Mouse (Mus musculus): ENCODE results near the gene Rab7.

Rab7 gene

DNA sequence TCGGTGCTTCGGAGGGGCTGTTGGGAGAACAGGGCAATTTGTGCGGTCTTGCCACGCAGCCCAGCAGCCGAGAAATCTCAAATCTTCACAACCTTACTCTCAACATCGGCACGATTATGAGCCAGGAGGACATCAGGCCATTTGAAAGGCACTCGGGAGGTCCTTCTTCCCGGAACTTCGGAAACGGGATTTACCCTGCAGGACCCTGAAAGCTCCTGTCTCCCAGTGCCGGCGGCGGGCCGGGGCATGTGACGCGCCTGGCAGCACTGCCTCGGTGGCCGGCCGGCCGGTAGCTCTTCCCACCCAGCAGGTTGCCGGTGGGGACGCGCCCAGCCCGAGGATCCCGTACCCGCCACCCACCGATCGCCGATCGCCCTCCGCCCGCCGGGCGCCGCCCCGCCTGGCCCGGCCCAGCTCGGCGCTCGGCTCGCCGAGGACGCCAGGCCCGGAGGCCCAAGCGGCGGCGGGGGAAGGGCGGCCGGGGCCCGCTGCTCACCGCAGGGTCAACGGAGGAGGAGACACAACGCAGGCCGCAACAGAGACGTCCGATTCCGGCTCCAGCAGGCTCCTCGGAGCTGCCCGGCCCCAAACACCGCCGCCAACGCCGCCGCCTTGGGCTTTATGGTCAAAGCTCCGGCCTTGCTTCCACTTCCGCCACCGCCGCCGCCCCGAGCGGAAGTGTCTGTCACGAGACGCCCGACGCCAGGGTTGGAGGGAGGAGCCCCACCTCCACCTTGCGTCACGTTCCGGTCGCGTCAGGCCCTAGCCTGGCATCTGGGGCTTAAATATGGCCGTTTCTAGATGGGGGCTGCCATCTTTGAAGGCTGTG is at the start of gene Rab7:
Gene Rab7 (minus strand): TSS at position 694 of the 829 bp plus-strand sequence.
- DNase-seq (ENCODE audit: low spot score): peak; percentile 98

- no peak for DNase-seq (ENCODE audit: low spot score)
Measured at GRCm38 (mm10) chr6:88088971-88089370, 43.9 kb upstream of the Rab7 start.

GRCm38 (mm10) chr6:88084278-88085151 is 39.4 kb upstream of the Rab7 start, which contains the start of gene Rpn1:
TSS of gene Rpn1 (plus strand) at chr6:88084482.
- DNase-seq (ENCODE audit: low spot score): peak; percentile 98

- DNase-seq (ENCODE audit: low spot score): no peak
Measured at GRCm38 (mm10) chr6:88083672-88084071, 38.6 kb upstream of the Rab7 start.

DNA sequence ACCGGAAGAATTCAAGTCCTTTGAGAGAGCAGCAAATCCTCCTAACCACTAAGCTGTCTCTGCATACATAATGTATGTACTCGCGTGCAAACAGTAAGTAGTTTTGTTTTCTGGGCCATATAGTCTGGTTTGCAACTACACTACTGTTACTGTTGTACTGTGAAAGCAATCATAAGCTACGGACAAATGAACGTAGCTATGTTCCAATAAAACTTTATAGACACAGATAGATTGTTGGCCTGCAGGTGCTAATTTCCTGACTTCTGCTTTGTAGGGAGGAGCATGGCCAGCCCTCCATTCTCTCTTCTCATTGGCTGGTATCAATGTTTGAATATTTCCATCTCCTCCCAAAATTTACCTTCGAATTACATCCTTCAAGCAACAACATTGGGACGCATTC is 38.0 kb upstream of the Rab7 start:
- DNase-seq (ENCODE audit: low spot score): no peak

DNA sequence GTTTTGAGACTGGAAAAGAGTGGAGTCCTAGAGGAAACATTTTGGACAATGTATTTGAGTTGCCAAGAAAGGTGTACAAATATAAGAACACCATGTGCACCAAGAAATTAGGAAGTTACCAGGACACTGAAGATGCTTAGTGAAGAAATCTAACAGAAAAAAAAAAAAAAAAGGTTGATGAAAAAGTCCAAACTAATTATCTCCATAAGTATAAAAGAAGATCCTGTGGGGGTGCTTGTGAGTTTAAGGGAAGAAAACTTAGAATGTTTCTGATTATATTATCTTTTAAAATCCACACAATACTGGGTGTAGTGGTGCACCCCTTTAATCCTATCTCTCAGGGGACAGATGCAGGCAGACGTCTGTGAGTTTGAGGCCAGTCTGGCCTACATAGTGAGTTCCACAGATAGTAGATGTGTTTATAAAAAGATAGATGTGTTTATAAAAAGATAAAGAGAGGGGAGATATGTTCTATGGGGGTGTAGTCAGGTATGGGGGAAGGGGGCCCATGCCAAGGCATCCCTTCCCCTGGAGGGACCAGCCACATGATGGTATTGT is 31.0 kb upstream of the Rab7 start:
- no peak for DNase-seq (ENCODE audit: low spot score)

GRCm38 (mm10) chr6:88074752-88075554 is 29.9 kb upstream of the Rab7 start:
- DNase-seq (ENCODE audit: low spot score): peak; percentile 97

- DNase-seq (ENCODE audit: low spot score): no peak
Measured at GRCm38 (mm10) chr6:88071216-88071615, 26.1 kb upstream of the Rab7 start.

- no peak for DNase-seq (ENCODE audit: low spot score)
Measured at GRCm38 (mm10) chr6:88070468-88070867, 25.4 kb upstream of the Rab7 start.

DNA sequence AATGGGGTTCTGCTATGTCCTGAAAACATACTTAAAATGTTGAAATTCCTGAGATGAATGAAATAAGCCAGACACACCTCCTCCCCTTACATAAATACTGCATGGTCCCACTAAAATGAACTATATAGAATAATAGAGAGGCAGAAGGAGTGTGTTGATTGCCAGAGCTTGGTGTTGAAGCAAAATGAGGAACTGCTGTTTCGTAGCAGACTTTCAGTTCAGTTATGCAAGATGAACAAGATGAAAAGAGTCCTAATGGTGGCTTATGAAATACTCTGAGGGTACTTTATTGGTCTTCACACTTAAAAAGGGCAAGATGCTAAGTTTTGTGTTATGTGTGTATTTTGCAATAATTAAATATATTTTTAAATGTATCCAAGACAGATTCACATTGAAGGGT is 23.7 kb upstream of the Rab7 start:
- DNase-seq (ENCODE audit: low spot score): peak; percentile 28

DNA sequence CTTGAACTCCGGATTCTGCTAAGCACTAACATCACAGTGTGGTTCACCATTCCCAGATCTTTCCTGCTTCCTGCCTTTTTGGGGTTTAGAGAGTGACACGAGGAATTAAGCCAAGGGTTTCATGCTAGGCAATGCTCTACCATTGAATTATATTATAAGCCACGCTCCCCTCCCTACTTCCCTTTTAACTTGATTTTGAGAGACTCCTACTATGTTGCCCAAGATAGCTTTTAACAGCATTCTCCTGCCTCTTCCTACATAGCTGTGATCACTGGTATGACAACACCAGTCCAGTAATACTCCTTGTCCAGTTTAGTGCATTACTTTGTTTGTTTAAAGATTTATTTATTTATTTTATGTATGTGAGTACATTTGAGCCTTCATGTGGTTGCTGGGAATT is 22.7 kb upstream of the Rab7 start:
- no peak for DNase-seq (ENCODE audit: low spot score)

DNA sequence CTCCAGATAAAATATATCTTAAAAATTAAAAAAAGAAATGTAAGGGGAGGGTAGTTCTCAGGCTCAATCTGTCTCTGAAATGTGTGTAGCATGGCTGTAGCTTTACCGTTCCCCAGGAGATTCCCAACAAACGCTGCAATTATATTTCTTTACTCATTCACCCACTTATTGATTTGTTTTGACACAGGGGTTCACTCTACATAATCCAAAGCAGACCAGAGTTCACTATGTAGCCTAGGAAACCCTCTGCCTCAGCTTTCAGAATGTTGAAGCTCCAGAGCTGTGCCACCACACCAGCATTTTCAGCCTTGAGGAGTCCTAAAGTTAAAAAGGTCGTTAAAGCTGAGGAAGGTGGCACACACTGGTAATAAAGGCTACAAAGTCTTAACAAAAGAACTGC is 20.9 kb upstream of the Rab7 start:
- DNase-seq (ENCODE audit: low spot score): no peak

DNA sequence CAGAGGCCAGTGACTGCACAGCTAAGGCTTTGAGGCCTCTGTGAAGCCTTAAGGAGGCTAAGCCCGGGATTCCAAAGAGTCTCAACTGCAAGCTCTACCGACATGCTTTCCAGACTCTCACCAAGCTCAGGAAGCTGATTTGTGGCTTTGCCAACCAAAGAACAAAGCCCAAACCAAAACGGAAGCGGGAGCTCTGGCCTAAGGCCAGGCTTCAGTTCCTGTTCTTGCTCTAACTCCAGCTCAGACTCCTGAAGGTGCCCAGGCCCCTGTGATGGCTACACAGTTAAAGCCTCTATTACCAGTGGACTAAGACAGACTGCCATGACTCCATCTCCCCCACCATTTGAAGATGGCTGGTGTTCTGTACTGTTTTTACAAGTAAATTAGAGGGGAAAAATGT is 20.0 kb upstream of the Rab7 start:
- peak; percentile 77 for DNase-seq (ENCODE audit: low spot score)

GRCm38 (mm10) chr6:88064072-88064642 is 19.1 kb upstream of the Rab7 start:
- no peak for DNase-seq (ENCODE audit: low spot score)

DNA sequence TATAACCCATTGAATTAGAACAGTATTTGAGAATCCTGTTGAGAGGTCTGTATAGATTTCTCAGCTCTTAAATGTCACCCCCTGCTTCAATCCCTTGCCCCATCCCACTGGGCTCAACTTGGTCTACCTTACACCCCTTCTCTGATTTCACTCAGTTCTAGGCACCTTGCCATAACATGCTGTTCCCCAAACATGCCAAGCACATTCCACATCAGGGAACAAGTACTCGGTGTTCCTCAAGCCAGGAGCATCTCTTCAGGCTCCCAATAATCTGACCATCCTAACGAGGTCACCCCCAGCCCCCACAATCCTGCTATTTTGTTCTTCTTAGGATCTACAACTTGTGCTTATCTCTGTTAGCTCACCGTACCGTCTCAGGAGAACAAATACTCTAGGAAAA is 17.3 kb upstream of the Rab7 start:
- DNase-seq (ENCODE audit: low spot score): no peak

GRCm38 (mm10) chr6:88061406-88061805 is 16.3 kb upstream of the Rab7 start:
- no peak for DNase-seq (ENCODE audit: low spot score)

- no peak for DNase-seq (ENCODE audit: low spot score)
Measured at GRCm38 (mm10) chr6:88060602-88061001, 15.5 kb upstream of the Rab7 start.

DNA sequence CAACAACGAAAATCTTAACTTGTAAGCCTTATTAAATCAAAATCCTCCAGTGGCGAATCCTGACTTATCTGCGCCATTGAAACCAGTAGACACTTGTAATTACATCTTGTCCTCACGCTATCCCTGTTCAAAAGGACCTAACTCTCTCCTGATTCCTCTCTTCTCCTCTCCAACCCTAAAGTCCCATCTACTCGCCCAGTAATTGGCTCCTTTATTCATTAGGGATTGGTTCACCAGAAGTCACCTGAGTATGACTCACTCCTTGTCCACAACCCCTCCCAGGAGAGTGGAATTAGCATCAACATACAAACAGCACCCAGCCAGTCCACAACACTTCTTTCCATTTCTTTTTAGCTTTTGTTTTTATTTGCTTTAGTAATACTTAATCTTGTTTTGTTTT is 14.8 kb upstream of the Rab7 start:
- no peak for DNase-seq (ENCODE audit: low spot score)

DNA sequence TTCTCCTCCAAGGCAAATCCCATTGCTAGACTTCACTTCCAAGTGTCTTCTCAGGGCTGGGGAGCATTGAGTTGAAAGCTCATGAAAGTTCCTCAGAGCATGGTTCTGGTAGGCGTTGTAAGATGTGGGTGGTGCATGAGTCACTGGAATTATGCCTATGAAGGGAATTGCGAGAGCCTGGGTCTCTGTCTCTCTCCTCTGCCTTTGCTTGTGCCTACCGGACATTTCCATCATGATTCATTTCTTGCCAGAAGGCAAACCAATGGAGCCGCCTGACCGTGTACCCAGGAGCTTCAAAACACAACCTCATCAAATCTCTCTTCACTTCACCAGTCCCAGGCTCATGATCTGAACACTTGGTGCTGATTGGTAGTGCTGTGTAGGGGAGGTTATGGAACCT is 11.8 kb upstream of the Rab7 start:
- no peak for DNase-seq (ENCODE audit: low spot score)

DNA sequence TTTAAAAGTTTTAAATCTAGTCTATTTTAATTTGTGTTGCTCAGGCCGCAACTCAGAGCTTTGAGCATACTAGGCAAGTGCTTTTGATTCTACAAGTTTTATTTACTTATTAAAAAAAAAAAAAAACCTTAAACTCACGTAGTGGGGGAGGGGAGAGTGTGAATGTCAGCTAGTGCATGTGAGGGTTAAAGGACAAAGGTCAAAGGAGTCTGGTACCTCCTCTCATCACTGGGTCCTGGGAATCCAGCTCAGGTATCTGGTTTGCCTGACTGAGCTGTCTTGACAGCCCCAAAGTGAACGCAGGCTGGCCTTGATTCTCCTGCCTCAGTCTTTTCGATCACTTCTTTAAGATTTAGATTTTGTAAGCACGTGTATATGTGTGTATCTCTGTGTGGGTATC is 10.6 kb upstream of the Rab7 start:
- DNase-seq (ENCODE audit: low spot score): no peak

- DNase-seq (ENCODE audit: low spot score): no peak
Measured at GRCm38 (mm10) chr6:88054081-88054835, 9.2 kb upstream of the Rab7 start.
